Mouse (Mus musculus) liver, adult 2 months (tissue): ENCODE results near the gene Acnat1. TPM values are rescaled to one million over a fixed set of nuclear protein-coding genes. Genes with fewer than 3 reads are reported as not detected.

Source experiments
- DNase-seq: peaks from one replicate; pipeline ENCODE4 v3.0.0-alpha.2; 2011; ENCODE audit warnings: low read depth, low spot score; ENCODE audit errors: extremely low read depth
- H3K27ac ChIP-seq: fragments of 200-500 bp; replicated peaks from 2 replicates; pipeline ENCODE4 v1.5.1; 2012; ENCODE audit warnings: low read depth, mild to moderate bottlenecking, control low read depth, inconsistent platforms, low read length; ENCODE audit not compliant: insufficient read depth
- H3K27me3 ChIP-seq: fragments of 200-500 bp; 2 replicates; pipeline ENCODE4 v1.6.1; 2012; ENCODE audit warnings: mild to moderate bottlenecking, moderate library complexity, low read length, inconsistent platforms; ENCODE audit not compliant: control insufficient read depth, insufficient read depth
- H3K36me3 ChIP-seq: fragments of 200-500 bp; 2 replicates; pipeline ENCODE4 v1.6.1; 2012; ENCODE audit warnings: low read length, inconsistent platforms; ENCODE audit not compliant: control insufficient read depth, insufficient read depth
- H3K4me1 ChIP-seq: fragments of 200-500 bp; 2 replicates; pipeline ENCODE4 v1.6.1; 2011; ENCODE audit warnings: low read length; ENCODE audit not compliant: control insufficient read depth, insufficient read depth
- H3K4me3 ChIP-seq: fragments of 200-500 bp; 2 replicates; pipeline ENCODE4 v1.5.1; 2011; ENCODE audit warnings: low read depth, mild to moderate bottlenecking, control low read depth, low read length, moderate library complexity; ENCODE audit not compliant: insufficient read depth
- H3K79me2 ChIP-seq: fragments of 200-500 bp; 2 replicates; pipeline ENCODE4 v1.6.1; 2012; ENCODE audit warnings: inconsistent platforms, mild to moderate bottlenecking, low read length, moderate library complexity; ENCODE audit not compliant: control insufficient read depth, insufficient read depth
- H3K9ac ChIP-seq: fragments of 200-500 bp; 2 replicates; pipeline ENCODE4 v1.6.1; 2012; ENCODE audit warnings: low read depth, mild to moderate bottlenecking, control low read depth, inconsistent platforms, low read length
- CTCF ChIP-seq: fragments of 200-500 bp; IDR thresholded peaks from 2 replicates; pipeline ENCODE4 v1.5.1; 2011; ENCODE audit warnings: low read depth, low read length, control low read depth
- POLR2A ChIP-seq: fragments of 200-500 bp; IDR thresholded peaks from 2 replicates; pipeline ENCODE4 v1.6.1; 2011; ENCODE audit warnings: low read length, control low read depth; ENCODE audit not compliant: insufficient read depth; ENCODE audit errors: extremely low read depth
- WGBS: fragments of 180-500 bp; shearing (Covaris S2); methylation state at CpG from one replicate; pipeline ENCODE4 v1.1.7; 2018; 5-methylcytosine and 5-hydroxymethylcytosine counted together
- polyA plus RNA-seq: library from polyadenylated mRNA; depleted of rRNA; stranded (reverse); fragments of >200 nt; gene quantifications from 2 replicates; pipeline ENCODE4 v1.2.3, GENCODE M21; 2012; rRNA removed
- total RNA-seq: library from RNA; depleted of rRNA; stranded (reverse); fragments of >200 nt; gene quantifications from 2 replicates; pipeline ENCODE4 v1.2.3, GENCODE M21; 2014; rRNA removed

Gene Acnat1
- total RNA-seq (92.1 and 112 TPM in 2 replicates), polyA plus RNA-seq (38.6 and 38.8 TPM in 2 replicates)

GRCm38 (mm10) chr4:49473435-49474100 is at the start of gene Acnat1:
TSS of gene Acnat1 (minus strand) at chr4:49473912.
- Histone ChIP-seq H3K9ac (no peak within 1 kb of the TSS), H3K4me1 (peaks cover 12% of the 10 kb centered on the region; the same call in 1 of the 2 replicates), H3K27me3 (no peaks in the 10 kb centered on the region), H3K4me3 (no peak within 1 kb of the TSS), H3K36me3 (peaks cover 57% of the 10 kb centered on the region), H3K27ac (0 out of 2 replicates have a peak within 1 kb of the TSS, but pooled peaks have one; percentile 24), H3K79me2 (peaks cover 4% of the 10 kb centered on the region; the same call in 1 of the 2 replicates)
- 49% methylated on average over 3 of the region's 3 CpGs for WGBS
- no peak for TF ChIP-seq POLR2A
- no peak for TF ChIP-seq CTCF
- DNase-seq = peak; percentile 30

GRCm38 (mm10) chr4:49522576-49522975 is 48.9 kb upstream of the Acnat1 start:
- Histone ChIP-seq H3K9ac (no peak overlapping the region), H3K4me1 (peaks cover 10% of the 10 kb centered on the region), H3K79me2 (peaks cover 22% of the 10 kb centered on the region; the same call in 1 of the 2 replicates), H3K27ac (no peak overlapping the region), H3K27me3 (no peaks in the 10 kb centered on the region), H3K4me3 (no peak overlapping the region), H3K36me3 (peaks cover 11% of the 10 kb centered on the region)
- TF ChIP-seq CTCF (no peak), POLR2A (no peak)
- 81% methylated on average over 9 of the region's 9 CpGs for WGBS
- DNase-seq = no peak

GRCm38 (mm10) chr4:49521346-49521745 is 47.6 kb upstream of the Acnat1 start:
- TF ChIP-seq CTCF (peak; percentile 22; the same call in 1 of the 2 replicates), POLR2A (no peak)
- Histone ChIP-seq H3K36me3 (peaks cover 9% of the 10 kb centered on the region), H3K9ac (peak overlapping the region; percentile 84), H3K27me3 (no peaks in the 10 kb centered on the region), H3K27ac (peak overlapping the region; percentile 25), H3K4me1 (peaks cover 12% of the 10 kb centered on the region), H3K4me3 (peak overlapping the region; percentile 79), H3K79me2 (peaks cover 28% of the 10 kb centered on the region; the same call in 1 of the 2 replicates)
- no peak for DNase-seq
- 1% methylated on average over 17 of the region's 17 CpGs for WGBS

GRCm38 (mm10) chr4:49520572-49521340 is 47.0 kb upstream of the Acnat1 start, which contains the start of the genes Mrpl50 and Zfp189:
TSS of gene Mrpl50 (minus strand) at chr4:49521093.
TSS of gene Zfp189 (plus strand) at chr4:49521176.
- peak within 1 kb of the TSS; percentile 79 for H3K4me3 ChIP-seq
- peaks cover 12% of the 10 kb centered on the region for H3K4me1 ChIP-seq
- WGBS = under 1% methylated on average over 41 of the region's 41 CpGs
- peaks cover 28% of the 10 kb centered on the region; the same call in 1 of the 2 replicates for H3K79me2 ChIP-seq
- H3K9ac ChIP-seq = peak within 1 kb of the TSS; percentile 84
- H3K27ac ChIP-seq = peak within 1 kb of the TSS; percentile 91
- peak; percentile 97 for DNase-seq
- H3K36me3 ChIP-seq = peaks cover 9% of the 10 kb centered on the region
- no peaks in the 10 kb centered on the region for H3K27me3 ChIP-seq
- TF ChIP-seq POLR2A = peak; percentile 68; the same call in 1 of the 2 replicates
- TF ChIP-seq CTCF = no peak

GRCm38 (mm10) chr4:49519476-49519875 is 45.8 kb upstream of the Acnat1 start:
- Histone ChIP-seq H3K27ac (no peak overlapping the region), H3K27me3 (no peaks in the 10 kb centered on the region), H3K36me3 (peaks cover 7% of the 10 kb centered on the region), H3K9ac (no peak overlapping the region), H3K4me1 (peaks cover 12% of the 10 kb centered on the region), H3K79me2 (peaks cover 28% of the 10 kb centered on the region; the same call in 1 of the 2 replicates), H3K4me3 (no peak overlapping the region)
- peak; percentile 68 for DNase-seq
- WGBS = 74% methylated on average over 5 of the region's 5 CpGs
- TF ChIP-seq POLR2A = no peak
- TF ChIP-seq CTCF = peak; percentile 34; the same call in 1 of the 2 replicates
